Mouse (Mus musculus) C2C12 (cell line): ENCODE results near the gene Eif4e1b. TPM values are rescaled to one million over a fixed set of nuclear protein-coding genes. Genes with fewer than 3 reads are reported as not detected.
A peak's percentile ranks its signal among the peaks of the same experiment; 100 is the strongest.

ENCODE experiments used
- H3K27me3 ChIP-seq: one replicate; pipeline ENCODE4 v1.6.1; 2011; ENCODE audit not compliant: control insufficient read depth, insufficient read depth, insufficient read length
- H3K36me3 ChIP-seq: one replicate; pipeline ENCODE4 v1.6.1; 2011; ENCODE audit not compliant: control insufficient read depth, insufficient read depth
- H3K4me3 ChIP-seq: one replicate; pipeline ENCODE4 v1.5.1; 2011; ENCODE audit warnings: mild to moderate bottlenecking, control low read depth; ENCODE audit not compliant: poor library complexity, insufficient read depth, severe bottlenecking
- H3K79me2 ChIP-seq: one replicate; pipeline ENCODE4 v1.6.1; 2011; ENCODE audit not compliant: control insufficient read depth, insufficient read depth
- H3K79me3 ChIP-seq: one replicate; pipeline ENCODE4 v1.6.1; 2011; ENCODE audit warnings: low read depth, control low read depth
- H3ac ChIP-seq: one replicate; pipeline ENCODE3; 2011; ENCODE audit warnings: low read depth; ENCODE audit not compliant: control insufficient read depth, insufficient read length
- CEBPB ChIP-seq: IDR thresholded peaks from one replicate; pipeline ENCODE4 v1.6.1; 2011; ENCODE audit warnings: low read depth, mild to moderate bottlenecking, control low read depth, moderate library complexity
- CTCF ChIP-seq: IDR thresholded peaks from one replicate; pipeline ENCODE4 v1.5.1; 2011; ENCODE audit not compliant: control insufficient read depth, insufficient read depth, insufficient read length
- FOSL1 ChIP-seq: IDR thresholded peaks from one replicate; pipeline ENCODE4 v1.8.0; 2011; ENCODE audit warnings: mild to moderate bottlenecking, low read length; ENCODE audit not compliant: poor library complexity, insufficient read depth, severe bottlenecking
- MAX ChIP-seq: IDR thresholded peaks from one replicate; pipeline ENCODE4 v1.6.1; 2011; ENCODE audit warnings: mild to moderate bottlenecking, control low read depth
- MYOD1 ChIP-seq: IDR thresholded peaks from one replicate; pipeline ENCODE4 v1.6.1; 2011; ENCODE audit warnings: low read depth; ENCODE audit not compliant: control insufficient read depth, insufficient read length
- MYOG ChIP-seq: IDR thresholded peaks from one replicate; pipeline ENCODE4 v1.6.1; 2011; ENCODE audit not compliant: control insufficient read depth, insufficient read length; ENCODE audit errors: extremely low read depth
- USF1 ChIP-seq: IDR thresholded peaks from one replicate; pipeline ENCODE4 v1.6.1; 2011; ENCODE audit warnings: low read depth, mild to moderate bottlenecking, control low read depth, moderate library complexity
- polyA plus RNA-seq: library from polyadenylated mRNA; unstranded; fragments of >200 nt; fragmentation: generic; extraction: Trizol; gene quantifications from one replicate; pipeline ENCODE4 v1.2.1, GENCODE M21; 2012; ENCODE audit warnings: missing spikeins

Gene Eif4e1b
- polyA plus RNA-seq, 1 experiment, result not detected

DNA sequence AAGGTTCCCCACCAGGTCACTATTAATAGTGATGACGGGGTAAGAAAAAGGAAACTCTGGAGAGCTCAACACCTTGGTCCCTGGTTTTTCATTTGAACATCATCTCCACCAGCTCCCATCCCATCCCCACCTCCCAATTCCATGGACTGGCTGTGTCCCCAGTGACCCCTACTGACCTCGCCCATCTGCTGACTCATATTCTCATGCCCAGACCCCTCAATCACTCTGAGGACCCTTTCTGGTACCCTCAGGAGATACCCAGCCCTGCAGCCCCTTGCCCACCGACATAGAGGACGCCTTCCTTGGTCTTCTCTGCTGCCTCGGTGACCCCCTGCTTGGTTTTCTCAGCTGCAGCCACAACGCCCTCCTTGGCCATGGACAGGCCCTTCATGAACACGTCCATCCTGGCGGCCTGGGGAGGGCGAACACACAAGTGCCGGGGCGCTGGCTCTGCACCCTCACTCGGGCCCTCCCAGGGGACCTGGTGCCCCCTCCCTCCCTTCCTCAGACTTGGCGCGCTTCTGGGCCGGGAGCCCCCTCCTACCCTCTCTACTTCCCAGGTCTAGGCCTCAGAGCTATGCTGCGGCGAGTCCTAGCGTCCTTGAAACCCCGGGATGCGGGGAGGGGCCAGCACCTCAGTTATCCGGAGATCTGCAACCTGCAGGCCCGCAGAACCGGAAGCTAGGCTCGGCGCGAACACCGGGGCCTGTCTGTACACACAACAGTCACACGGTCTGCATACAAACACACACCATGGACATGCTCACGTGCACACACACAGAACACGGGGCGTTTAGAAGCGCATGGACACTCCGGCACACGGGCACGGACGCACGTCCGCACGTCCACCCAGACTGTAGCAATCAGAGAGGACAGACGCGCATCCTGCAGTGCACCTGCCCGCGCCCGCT is 18.3 kb upstream of the Eif4e1b start:
- no peaks in the 10 kb centered on the region for H3K79me2 ChIP-seq
- H3ac ChIP-seq, result no peak overlapping the region
- peaks cover 72% of the 10 kb centered on the region for H3K27me3 ChIP-seq
- H3K4me3 ChIP-seq, result no peak overlapping the region
- TF ChIP-seq MYOG, result no peak
- TF ChIP-seq MYOD1, result no peak
- TF ChIP-seq CTCF, result no peak
- no peak for TF ChIP-seq MAX
- TF ChIP-seq USF1, result no peak
- no peak for TF ChIP-seq CEBPB
- no peak for TF ChIP-seq FOSL1
- no peaks in the 10 kb centered on the region for H3K79me3 ChIP-seq
- H3K36me3 ChIP-seq, result no peaks in the 10 kb centered on the region

DNA sequence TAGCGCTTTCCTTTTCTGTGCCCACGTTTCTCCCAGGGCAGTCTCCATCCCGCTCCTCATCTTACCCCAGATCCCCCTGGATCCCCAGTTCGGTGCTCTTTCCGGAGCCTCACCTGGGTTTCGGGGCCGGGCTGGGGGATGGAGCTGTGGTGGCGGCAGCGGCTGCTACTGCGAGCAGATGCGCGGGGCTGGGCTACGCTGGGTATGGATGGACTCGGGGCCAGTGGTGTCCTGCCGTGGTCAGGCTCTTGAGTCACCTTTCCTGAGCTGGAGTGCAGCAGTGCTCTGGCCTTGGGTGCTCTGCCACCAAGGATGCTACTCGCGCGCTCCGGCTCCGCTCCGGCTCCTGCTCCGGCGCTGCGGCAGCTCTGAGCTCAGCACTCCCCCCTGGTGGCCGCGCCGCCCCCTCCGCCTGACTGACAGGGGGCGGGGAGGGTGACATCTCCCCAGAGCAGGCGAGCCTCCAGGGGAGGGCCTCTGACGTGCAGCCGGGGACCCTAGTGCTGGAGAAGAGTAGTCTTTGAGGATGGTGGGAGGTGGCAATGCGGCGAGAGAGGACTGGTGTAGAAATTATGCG is 17.5 kb upstream of the Eif4e1b start, which contains the start of gene Sncb:
Sncb (minus strand) TSS at position 404 of the 577 bp plus-strand sequence.
- H3K27me3 ChIP-seq, result peaks cover 64% of the 10 kb centered on the region
- no peak within 1 kb of the TSS for H3ac ChIP-seq
- no peaks in the 10 kb centered on the region for H3K36me3 ChIP-seq
- no peaks in the 10 kb centered on the region for H3K79me3 ChIP-seq
- H3K4me3 ChIP-seq, result no peak within 1 kb of the TSS
- no peak for TF ChIP-seq MYOD1
- no peak for TF ChIP-seq MYOG
- peak; percentile 11 for TF ChIP-seq CTCF
- TF ChIP-seq MAX, result no peak
- TF ChIP-seq CEBPB, result no peak
- no peak for TF ChIP-seq FOSL1
- no peak for TF ChIP-seq USF1
- H3K79me2 ChIP-seq, result no peaks in the 10 kb centered on the region

DNA sequence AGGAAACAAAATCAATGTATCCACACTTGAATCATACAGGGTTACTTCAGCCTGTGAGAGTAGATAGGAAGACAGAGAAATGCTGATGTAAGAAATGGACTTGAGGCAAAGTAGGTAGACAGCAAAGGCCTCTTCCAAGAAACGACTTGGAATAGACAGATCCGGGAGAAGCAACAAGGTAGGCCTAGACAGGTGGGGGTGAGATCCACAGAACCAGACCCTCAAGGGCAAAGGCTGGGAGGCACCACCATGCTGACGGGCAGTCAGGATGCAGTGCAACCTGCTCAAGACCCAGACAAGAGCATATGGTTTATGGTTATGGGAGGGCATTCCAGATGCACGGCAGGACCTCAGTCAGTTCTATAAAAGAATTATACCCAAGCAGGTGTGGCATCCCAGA is 16.8 kb upstream of the Eif4e1b start:
- Histone ChIP-seq H3K79me2 (no peaks in the 10 kb centered on the region), H3K36me3 (no peaks in the 10 kb centered on the region), H3ac (no peak overlapping the region), H3K27me3 (peaks cover 57% of the 10 kb centered on the region), H3K79me3 (no peaks in the 10 kb centered on the region), H3K4me3 (no peak overlapping the region)
- TF ChIP-seq MYOG (no peak), CTCF (no peak), USF1 (no peak), CEBPB (no peak), FOSL1 (no peak), MAX (no peak), MYOD1 (no peak)

DNA sequence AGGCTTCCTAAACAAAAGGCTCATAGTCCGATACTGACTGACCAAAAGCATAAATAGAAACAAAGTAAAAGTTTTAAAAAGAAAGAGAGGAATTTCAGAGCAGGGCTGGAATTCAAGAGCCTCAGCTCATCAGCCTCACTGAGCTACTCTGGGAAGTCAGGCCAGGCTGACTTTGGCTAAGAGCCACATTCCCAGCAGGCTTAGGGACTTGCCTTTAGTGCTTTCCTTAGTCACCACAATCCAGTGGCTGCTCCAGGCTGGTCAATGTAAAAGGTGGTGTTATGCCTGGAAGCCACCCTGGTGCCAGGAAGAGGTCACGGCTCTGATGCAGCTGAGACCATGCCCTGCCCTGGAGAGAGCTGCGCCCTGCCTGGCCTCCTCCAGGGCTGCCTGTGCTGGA is 3.2 kb upstream of the Eif4e1b start:
- Histone ChIP-seq H3K79me3 (no peaks in the 10 kb centered on the region), H3K27me3 (peaks cover 29% of the 10 kb centered on the region), H3K4me3 (no peak overlapping the region), H3K79me2 (no peaks in the 10 kb centered on the region), H3K36me3 (no peaks in the 10 kb centered on the region), H3ac (no peak overlapping the region)
- TF ChIP-seq FOSL1, result no peak
- TF ChIP-seq CTCF, result no peak
- TF ChIP-seq MYOG, result no peak
- no peak for TF ChIP-seq USF1

DNA sequence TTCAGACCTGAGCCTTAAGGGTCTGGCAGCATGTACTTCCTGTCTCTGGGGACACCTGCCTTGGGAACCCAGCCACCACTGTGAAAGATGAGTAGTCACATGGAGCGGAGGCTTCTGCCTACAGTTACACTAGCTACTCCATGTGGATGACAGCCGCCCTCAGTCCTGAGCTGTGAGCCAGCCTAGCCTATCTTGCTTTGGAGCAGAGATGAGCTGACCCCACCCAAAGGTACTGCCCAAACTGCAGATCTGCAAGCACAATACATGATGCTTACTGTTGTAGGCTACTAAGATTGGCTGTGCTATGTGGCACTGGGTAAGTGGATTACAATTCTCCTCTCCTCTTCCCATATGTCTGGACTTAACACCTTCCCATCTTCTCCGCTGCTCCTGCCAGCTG is 2.7 kb upstream of the Eif4e1b start:
- Histone ChIP-seq H3ac (no peak overlapping the region), H3K36me3 (no peaks in the 10 kb centered on the region), H3K79me2 (no peaks in the 10 kb centered on the region), H3K4me3 (no peak overlapping the region), H3K27me3 (peaks cover 29% of the 10 kb centered on the region), H3K79me3 (no peaks in the 10 kb centered on the region)
- TF ChIP-seq CTCF, result no peak
- TF ChIP-seq MYOD1, result no peak
- TF ChIP-seq USF1, result no peak
- TF ChIP-seq CEBPB, result no peak
- no peak for TF ChIP-seq FOSL1
- no peak for TF ChIP-seq MYOG
- no peak for TF ChIP-seq MAX
